In the genomic region with DNA sequence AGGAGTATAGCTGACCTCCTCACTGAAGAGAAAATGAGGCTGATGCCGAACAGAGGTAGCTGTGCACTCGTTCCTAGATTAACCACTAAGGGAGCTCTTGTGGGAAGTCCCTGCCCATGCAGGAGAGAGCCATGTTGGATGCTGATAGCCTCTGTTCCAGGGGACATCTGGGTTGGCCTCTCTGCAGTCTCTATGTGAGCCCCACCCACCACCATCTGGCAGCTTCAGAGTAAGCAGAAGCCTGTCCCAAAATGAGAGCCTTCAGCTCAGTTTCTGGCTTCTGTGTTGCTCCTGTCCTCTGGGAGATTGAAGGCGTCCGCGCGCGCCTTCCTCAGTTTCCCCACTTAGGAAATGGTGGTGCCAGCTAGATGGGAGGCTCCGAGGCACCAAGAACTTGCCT, we compare ENCODE assay signal across 20 mouse cellular contexts. TPM values are rescaled to one million over a fixed set of nuclear protein-coding genes. Genes with fewer than 3 reads are reported as not detected.
DNase-seq lines count a peak whose midpoint lies in the region; ATAC-seq lines count a peak whose summit lies in the region.
"Had no signal": no experiment of that assay in that cellular context is flagged by ENCODE, and none has a peak within 500 bp of the region (broad histone marks: within the 10 kb centered on the region; RNA-seq: fewer than 3 reads in every experiment).

No protein-coding gene starts in this region.

- 79% methylated on average over 8 of the region's 8 CpGs for WGBS in heart, embryonic 11.5 days (ENCODE audit: insufficient replicate concordance)
- WGBS in midbrain, embryonic 10.5 days = 86% methylated on average over 8 of the region's 8 CpGs
- WGBS in midbrain, embryonic 14.5 days = 87% methylated on average over 8 of the region's 8 CpGs

- H3K4me2 ChIP-seq in heart, embryonic 11.5 days = no peak overlapping the region
- no peak overlapping the region for H3K4me2 ChIP-seq in midbrain, embryonic 14.5 days (ENCODE audit: low read length)
- H3K4me2 ChIP-seq: embryonic facial prominence, embryonic 12.5 days; hindbrain, embryonic 12.5 days; midbrain, embryonic 13.5 days; neural tube, embryonic 15.5 days; stomach, embryonic 15.5 days had no signal

- no peak overlapping the region for H3K27ac ChIP-seq in heart, embryonic 11.5 days (ENCODE audit: low read depth, low read length)
- H3K27ac ChIP-seq in midbrain, embryonic 10.5 days (replicated peaks) = 0 out of 2 replicates have a peak overlapping the region, but pooled peaks have one; percentile 33
- no peak overlapping the region for H3K27ac ChIP-seq in midbrain, embryonic 14.5 days (replicated peaks; ENCODE audit: low read depth, low read length)
- H3K27ac ChIP-seq: embryonic facial prominence, embryonic 12.5 days; hindbrain, embryonic 12.5 days; midbrain, embryonic 13.5 days; neural tube, embryonic 15.5 days; stomach, embryonic 15.5 days had no signal

- H3K4me1 ChIP-seq in heart, embryonic 11.5 days (ENCODE audit: control insufficient read depth, insufficient read depth, low read length) = peaks cover 11% of the 10 kb centered on the region
- peaks cover 30% of the 10 kb centered on the region for H3K4me1 ChIP-seq in midbrain, embryonic 10.5 days
- no peaks in the 10 kb centered on the region for H3K4me1 ChIP-seq in midbrain, embryonic 14.5 days (ENCODE audit: control insufficient read depth, insufficient read depth, low read length)
- H3K4me1 ChIP-seq: midbrain, embryonic 13.5 days; stomach, embryonic 15.5 days had no signal

- no peak overlapping the region for H3K4me3 ChIP-seq in heart, embryonic 11.5 days (ENCODE audit: low read depth, low read length)
- H3K4me3 ChIP-seq in midbrain, embryonic 10.5 days = no peak overlapping the region
- no peak overlapping the region for H3K4me3 ChIP-seq in midbrain, embryonic 14.5 days (replicated peaks; ENCODE audit: low read depth, low read length)
- H3K4me3 ChIP-seq: embryonic facial prominence, embryonic 12.5 days; hindbrain, embryonic 12.5 days; midbrain, embryonic 13.5 days; neural tube, embryonic 15.5 days; stomach, embryonic 15.5 days had no signal

- peak; percentile 32 to 36 for DNase-seq in heart, postnatal 10 days
- DNase-seq in midbrain, embryonic 10.5 days (ENCODE audit: low spot score) = no peak
- DNase-seq in midbrain, embryonic 14.5 days = no peak
- DNase-seq in gastrocnemius, postnatal 36 days = peak; percentile 22 to 49
- DNase-seq: adrenal gland, adult 2 months; cerebellum, adult 9-10 months; kidney, adult 8-10 months; liver; thymus, adult 2 months had no signal

- no peaks in the 10 kb centered on the region for H3K36me3 ChIP-seq in heart, embryonic 11.5 days (ENCODE audit: control insufficient read depth, insufficient read depth, low read length)
- no peaks in the 10 kb centered on the region for H3K36me3 ChIP-seq in midbrain, embryonic 10.5 days
- no peaks in the 10 kb centered on the region for H3K36me3 ChIP-seq in midbrain, embryonic 14.5 days (ENCODE audit: control insufficient read depth, insufficient read depth, low read length)
- H3K36me3 ChIP-seq: embryonic facial prominence, embryonic 12.5 days; hindbrain, embryonic 12.5 days; midbrain, embryonic 13.5 days; neural tube, embryonic 15.5 days; stomach, embryonic 15.5 days had no signal

- no peak for ATAC-seq in heart, embryonic 11.5 days (replicated peaks; ENCODE audit: insufficient number of reproducible peaks, low FRiP score, low TSS enrichment)
- ATAC-seq in midbrain, embryonic 14.5 days (ENCODE audit: low FRiP score, low TSS enrichment) = no peak
- ATAC-seq in activated CD4-positive, CD25-positive, alpha-beta regulatory T cell, adult 4 months = no peak
- no peak for ATAC-seq in erythroblast, adult 5-6 weeks (replicated peaks; ENCODE audit: low FRiP score, poor library complexity, severe bottlenecking)
- ATAC-seq: forebrain, embryonic 14.5 days; inflammation-experienced regulatory T-cells, adult 6 months; lung, postnatal 0 days; midbrain, embryonic 13.5 days had no signal

- no peaks in the 10 kb centered on the region for H3K9me3 ChIP-seq in heart, embryonic 11.5 days (replicated peaks; ENCODE audit: control insufficient read depth, low read length)
- no peaks in the 10 kb centered on the region for H3K9me3 ChIP-seq in midbrain, embryonic 10.5 days (replicated peaks)
- no peaks in the 10 kb centered on the region for H3K9me3 ChIP-seq in midbrain, embryonic 14.5 days (ENCODE audit: control insufficient read depth, low read length)
- H3K9me3 ChIP-seq: embryonic facial prominence, embryonic 12.5 days; hindbrain, embryonic 12.5 days; midbrain, embryonic 13.5 days; neural tube, embryonic 15.5 days; stomach, embryonic 15.5 days had no signal

- intact Hi-C loops in heart, postnatal 10 days (cut with DNase I) = no loop called here
- intact Hi-C loops in gastrocnemius, postnatal 36 days (cut with DNase I) = no loop called here

- peaks cover 4% of the 10 kb centered on the region; the same call in 1 of the 2 replicates for H3K27me3 ChIP-seq in heart, embryonic 11.5 days (ENCODE audit: control insufficient read depth, insufficient read depth, low read length)
- peaks cover 24% of the 10 kb centered on the region; the same call in 1 of the 2 replicates for H3K27me3 ChIP-seq in midbrain, embryonic 10.5 days (ENCODE audit: low read depth, poor library complexity, severe bottlenecking)
- no peaks in the 10 kb centered on the region for H3K27me3 ChIP-seq in midbrain, embryonic 14.5 days (ENCODE audit: control insufficient read depth, insufficient read depth, low read length)
- H3K27me3 ChIP-seq: hindbrain, embryonic 12.5 days; midbrain, embryonic 13.5 days; neural tube, embryonic 15.5 days had no signal

- H3K9ac ChIP-seq in heart, embryonic 11.5 days (ENCODE audit: low read depth, low read length) = no peak overlapping the region
- no peak overlapping the region for H3K9ac ChIP-seq in midbrain, embryonic 14.5 days (replicated peaks; ENCODE audit: low read length)
- H3K9ac ChIP-seq: embryonic facial prominence, embryonic 12.5 days; hindbrain, embryonic 12.5 days; midbrain, embryonic 13.5 days; neural tube, embryonic 15.5 days; stomach, embryonic 15.5 days had no signal

RNA-seq across cellular contexts. Expression of gene Thap12, which starts 53.7 kb away (rescaled TPM):
- total RNA-seq in heart, postnatal 10 days (2021) = 10 to 100 TPM; 72.5 to 74.6 TPM
- polyA plus RNA-seq in heart, embryonic 11.5 days (2014; fragmentation: Nextera tagmentation; extraction: Ambion mirVana) = 40.9 and 50.5 TPM in 2 replicates
- polyA plus RNA-seq in midbrain, embryonic 10.5 days (2016; fragmentation: Nextera tagmentation; extraction: Ambion mirVana) = 60.6 and 63.9 TPM in 2 replicates
- polyA plus RNA-seq in midbrain, embryonic 14.5 days (2014; fragmentation: Nextera tagmentation; extraction: Ambion mirVana) = 42.0 and 61.6 TPM in 2 replicates
- 100 to 1,000 TPM in 1 of 2 experiments, 10 to 100 TPM in 1; 97.7 to 113 TPM for total RNA-seq in gastrocnemius, postnatal 36 days (2021)
- 10 to 100 TPM; 12.0 to 16.6 TPM for polyA plus RNA-seq in activated CD4-positive, CD25-positive, alpha-beta regulatory T cell, adult 4 months (2017; shearing (Covaris generic))
- total RNA-seq in erythroblast, adult 5-6 weeks (2015; ENCODE audit: low replicate concordance) = 4.8 and 11.3 TPM in 2 replicates
- total RNA-seq in erythroblast, adult 5-6 weeks (2017; ENCODE audit: low replicate concordance) = 7.2 and 11.8 TPM in 2 replicates

Comparison
In these comparisons a context has a peak if more than half of its experiments do, and no peak if none do; other contexts are left out.
1. DNase-seq: peak in heart, postnatal 10 days (2 of 2) and gastrocnemius, postnatal 36 days (2 of 2); none in midbrain, embryonic 10.5 days (single experiment) and midbrain, embryonic 14.5 days (single experiment).